Mouse (Mus musculus): ENCODE data around the gene Bptf. TPM values are rescaled to one million over a fixed set of nuclear protein-coding genes. Genes with fewer than 3 reads are reported as not detected.

Gene Bptf
- polyA plus RNA-seq (2017; shearing (Covaris generic)): 27.8 TPM

GRCm38 (mm10) chr11:107131749-107132421 lies at the start of gene Bptf:
Gene Bptf, minus strand, starts transcription at chr11:107132127.

GRCm38 (mm10) chr11:107025411-107026321 lies 106.3 kb downstream of the Bptf start, which contains the start of gene 1810010H24Rik:
Gene 1810010H24Rik, plus strand, starts transcription at chr11:107025681.

GRCm38 (mm10) chr11:106999151-106999948 lies 132.6 kb downstream of the Bptf start, which contains the start of gene Kpna2:
Gene Kpna2, minus strand, starts transcription at chr11:106999541.

Other genes starting within 250 kb of the Bptf start
- gene Smurf2, start 211.4 kb downstream of the Bptf start, polyA plus RNA-seq (2017; shearing (Covaris generic)): 14.2 TPM
- 89.0 TPM for gene Kpna2, start 132.6 kb downstream of the Bptf start, polyA plus RNA-seq (2017; shearing (Covaris generic))
- 1.3 TPM for gene 1810010H24Rik, start 106.4 kb downstream of the Bptf start, polyA plus RNA-seq (2017; shearing (Covaris generic))
- gene Nol11, start 57.3 kb upstream of the Bptf start, polyA plus RNA-seq (2017; shearing (Covaris generic)): 60.3 TPM

Data from CD4-positive, CD25-positive, alpha-beta regulatory T cell, adult 9 weeks (primary cell).